Mouse (Mus musculus) ES-E14 (cell line): ENCODE results near the gene Dlgap1.

Source experiments
- CHD2 ChIP-seq: IDR thresholded peaks from 2 replicates; pipeline ENCODE4 v1.6.1; 2014; ENCODE audit warnings: mild to moderate bottlenecking, low read depth, low read length, inconsistent platforms
- HCFC1 ChIP-seq: IDR thresholded peaks from 2 replicates; pipeline ENCODE4 v1.6.1; 2012; ENCODE audit warnings: low read length, inconsistent platforms, borderline replicate concordance; ENCODE audit not compliant: insufficient read depth
- MAFK ChIP-seq: IDR thresholded peaks from 2 replicates; pipeline ENCODE4 v1.6.1; 2014; ENCODE audit warnings: mild to moderate bottlenecking, low read depth, low read length, inconsistent platforms; ENCODE audit not compliant: insufficient read depth
- ZC3H11A ChIP-seq: IDR thresholded peaks from 2 replicates; pipeline ENCODE4 v1.6.1; 2012; ENCODE audit warnings: low read depth, mild to moderate bottlenecking, inconsistent platforms, low read length, borderline replicate concordance
- ZNF384 ChIP-seq: IDR thresholded peaks from 2 replicates; pipeline ENCODE4 v1.6.1; 2012; ENCODE audit warnings: low read depth, low read length, inconsistent platforms

GRCm38 (mm10) chr17:70583042-70583441 is 614.2 kb downstream of the Dlgap1 start:
- TF ChIP-seq MAFK: no peak
- no peak for TF ChIP-seq CHD2
- TF ChIP-seq HCFC1: no peak
- TF ChIP-seq ZNF384: no peak
- TF ChIP-seq ZC3H11A: no peak
